Mouse (Mus musculus): ENCODE results near the gene Ccdc162. TPM values are rescaled to one million over a fixed set of nuclear protein-coding genes. Genes with fewer than 3 reads are reported as not detected.

Gene Ccdc162
- total and polyA plus RNA-seq, 2 experiments from 2014 or later: 0.64 to 2.4 TPM

- Histone ChIP-seq H3K4me2 (ENCODE audit: low read depth, low read length, poor library complexity, severe bottlenecking) (no peak overlapping the region), H3K4me3 (ENCODE audit: low read depth, low read length) (no peak overlapping the region), H3K27ac (ENCODE audit: low read depth, low read length) (no peak overlapping the region), H3K36me3 (ENCODE audit: insufficient read depth, low read length) (peaks cover 12% of the 10 kb centered on the region), H3K27me3 (ENCODE audit: insufficient read depth, low read length) (no peaks in the 10 kb centered on the region), H3K4me1 (ENCODE audit: insufficient read depth, low read length) (no peaks in the 10 kb centered on the region), H3K9me3 (ENCODE audit: low read length) (no peaks in the 10 kb centered on the region), H3K9ac (replicated peaks; ENCODE audit: low read length, poor library complexity, severe bottlenecking) (no peak overlapping the region)
- no peak for ATAC-seq (ENCODE audit: low FRiP score)
- TF ChIP-seq CTCF (IDR thresholded peaks at IDR 0.05): no peak
- DNase-seq (ENCODE audit: low spot score): no peak
- 18% methylated on average over 4 of the region's 4 CpGs for WGBS
Measured at GRCm38 (mm10) chr10:41537226-41537982, 179.0 kb downstream of the Ccdc162 start.

- no peak for DNase-seq (ENCODE audit: low spot score)
- TF ChIP-seq CTCF (IDR thresholded peaks at IDR 0.05): no peak
- Histone ChIP-seq H3K36me3 (ENCODE audit: insufficient read depth, low read length) (peaks cover 12% of the 10 kb centered on the region), H3K27me3 (ENCODE audit: insufficient read depth, low read length) (no peaks in the 10 kb centered on the region), H3K4me2 (ENCODE audit: low read depth, low read length, poor library complexity, severe bottlenecking) (no peak overlapping the region), H3K27ac (ENCODE audit: low read depth, low read length) (no peak overlapping the region), H3K9ac (replicated peaks; ENCODE audit: low read length, poor library complexity, severe bottlenecking) (no peak overlapping the region), H3K4me3 (ENCODE audit: low read depth, low read length) (no peak overlapping the region), H3K9me3 (ENCODE audit: low read length) (no peaks in the 10 kb centered on the region), H3K4me1 (ENCODE audit: insufficient read depth, low read length) (no peaks in the 10 kb centered on the region)
- no peak for ATAC-seq (ENCODE audit: low FRiP score)
- 91% methylated on average over 1 of the region's 1 CpGs for WGBS
Measured at GRCm38 (mm10) chr10:41536714-41537113, 179.7 kb downstream of the Ccdc162 start.

- Histone ChIP-seq H3K27me3 (ENCODE audit: insufficient read depth, low read length) (no peaks in the 10 kb centered on the region), H3K9me3 (ENCODE audit: low read length) (no peaks in the 10 kb centered on the region), H3K4me1 (ENCODE audit: insufficient read depth, low read length) (no peaks in the 10 kb centered on the region), H3K9ac (replicated peaks; ENCODE audit: low read length, poor library complexity, severe bottlenecking) (no peak overlapping the region), H3K27ac (ENCODE audit: low read depth, low read length) (no peak overlapping the region), H3K4me3 (ENCODE audit: low read depth, low read length) (no peak overlapping the region), H3K36me3 (ENCODE audit: insufficient read depth, low read length) (peaks cover 12% of the 10 kb centered on the region), H3K4me2 (ENCODE audit: low read depth, low read length, poor library complexity, severe bottlenecking) (no peak overlapping the region)
- ATAC-seq (ENCODE audit: low FRiP score) (no peak), DNase-seq (ENCODE audit: low spot score) (no peak)
- 98% methylated on average over 2 of the region's 2 CpGs for WGBS
- no peak for TF ChIP-seq CTCF (IDR thresholded peaks at IDR 0.05)
Measured at GRCm38 (mm10) chr10:41535991-41536390, 180.4 kb downstream of the Ccdc162 start.

GRCm38 (mm10) chr10:41529972-41530371, 186.5 kb downstream of the Ccdc162 start:
- DNase-seq (ENCODE audit: low spot score) (no peak), ATAC-seq (ENCODE audit: low FRiP score) (no peak)
- Histone ChIP-seq H3K4me3 (ENCODE audit: low read depth, low read length) (no peak overlapping the region), H3K27ac (ENCODE audit: low read depth, low read length) (no peak overlapping the region), H3K9ac (replicated peaks; ENCODE audit: low read length, poor library complexity, severe bottlenecking) (no peak overlapping the region), H3K4me2 (ENCODE audit: low read depth, low read length, poor library complexity, severe bottlenecking) (no peak overlapping the region), H3K9me3 (ENCODE audit: low read length) (no peaks in the 10 kb centered on the region), H3K27me3 (ENCODE audit: insufficient read depth, low read length) (no peaks in the 10 kb centered on the region), H3K36me3 (ENCODE audit: insufficient read depth, low read length) (peaks cover 16% of the 10 kb centered on the region; the same call in 1 of the 2 replicates), H3K4me1 (ENCODE audit: insufficient read depth, low read length) (no peaks in the 10 kb centered on the region)
- TF ChIP-seq CTCF (IDR thresholded peaks at IDR 0.05): no peak
- 93% methylated on average over 5 of the region's 5 CpGs for WGBS

- H3K4me1 ChIP-seq (ENCODE audit: insufficient read depth, low read length): peaks cover 10% of the 10 kb centered on the region; the same call in 1 of the 2 replicates
- H3K27ac ChIP-seq (ENCODE audit: low read depth, low read length): no peak overlapping the region
- 69% methylated on average over 1 of the region's 1 CpGs for WGBS
- ATAC-seq (ENCODE audit: low FRiP score) (no peak), DNase-seq (ENCODE audit: low spot score) (no peak)
- no peak overlapping the region for H3K4me3 ChIP-seq (ENCODE audit: low read depth, low read length)
- H3K36me3 ChIP-seq (ENCODE audit: insufficient read depth, low read length): peaks cover 9% of the 10 kb centered on the region; the same call in 1 of the 2 replicates
- no peaks in the 10 kb centered on the region for H3K9me3 ChIP-seq (ENCODE audit: low read length)
- no peaks in the 10 kb centered on the region for H3K27me3 ChIP-seq (ENCODE audit: insufficient read depth, low read length)
- no peak overlapping the region for H3K9ac ChIP-seq (replicated peaks; ENCODE audit: low read length, poor library complexity, severe bottlenecking)
- no peak overlapping the region for H3K4me2 ChIP-seq (ENCODE audit: low read depth, low read length, poor library complexity, severe bottlenecking)
- TF ChIP-seq CTCF (IDR thresholded peaks at IDR 0.05): no peak
Measured at GRCm38 (mm10) chr10:41525696-41526095, 190.7 kb downstream of the Ccdc162 start.

GRCm38 (mm10) chr10:41523386-41523785, 193.0 kb downstream of the Ccdc162 start:
- H3K4me1 ChIP-seq (ENCODE audit: insufficient read depth, low read length): peaks cover 10% of the 10 kb centered on the region; the same call in 1 of the 2 replicates
- H3K36me3 ChIP-seq (ENCODE audit: insufficient read depth, low read length): 0 out of 2 replicates have a peak, but pooled peaks cover 3% of the 10 kb centered on the region
- 82% methylated on average over 3 of the region's 3 CpGs for WGBS
- H3K27ac ChIP-seq (ENCODE audit: low read depth, low read length): no peak overlapping the region
- no peak for DNase-seq (ENCODE audit: low spot score)
- no peak for ATAC-seq (ENCODE audit: low FRiP score)
- H3K4me2 ChIP-seq (ENCODE audit: low read depth, low read length, poor library complexity, severe bottlenecking): no peak overlapping the region
- no peak overlapping the region for H3K9ac ChIP-seq (replicated peaks; ENCODE audit: low read length, poor library complexity, severe bottlenecking)
- no peaks in the 10 kb centered on the region for H3K27me3 ChIP-seq (ENCODE audit: insufficient read depth, low read length)
- no peaks in the 10 kb centered on the region for H3K9me3 ChIP-seq (ENCODE audit: low read length)
- no peak for TF ChIP-seq CTCF (IDR thresholded peaks at IDR 0.05)
- H3K4me3 ChIP-seq (ENCODE audit: low read depth, low read length): no peak overlapping the region

Data from midbrain, postnatal 0 days (tissue).